Mouse (Mus musculus) layer of hippocampus, postnatal 36 days (tissue): ENCODE data around the gene Klk6. TPM values are rescaled to one million over a fixed set of nuclear protein-coding genes. Genes with fewer than 3 reads are reported as not detected.
A peak's percentile ranks its signal among the peaks of the same experiment; 100 is the strongest.

Source experiments
- DNase-seq, 2 experiments: peaks; one replicate each; pipeline ENCODE4 v3.0.0; 2022
- total RNA-seq, 2 experiments: library from RNA; stranded (reverse); gene quantifications; 2 replicates each; pipeline ENCODE4 v1.2.3; 2021

The Klk6 gene
- total RNA-seq, 2 experiments from 2014 or later: 0.87 TPM; not detected in 1

DNA sequence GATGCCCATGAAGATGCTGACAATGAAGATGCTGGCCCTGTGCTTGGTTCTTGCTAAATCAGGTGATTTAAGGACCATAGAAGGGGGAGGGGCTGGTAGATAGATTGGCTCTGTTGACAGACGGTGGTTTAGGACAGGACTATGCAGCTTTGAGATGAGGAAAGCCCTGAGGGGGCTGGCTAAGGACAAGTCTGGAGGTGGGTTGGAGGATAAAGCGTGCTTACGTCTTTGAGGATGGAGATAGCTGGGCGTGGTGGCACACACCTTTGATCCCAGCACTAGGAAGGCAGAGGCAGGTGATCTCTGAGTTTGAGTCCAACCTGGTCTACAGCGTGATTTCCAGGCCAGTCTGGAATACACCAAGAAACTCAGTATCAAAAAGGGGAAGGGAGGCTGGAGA lies 1.8 kb downstream of the Klk6 start:
- DNase-seq: no peak

- DNase-seq: no peak
Measured at GRCm38 (mm10) chr7:43827706-43828105, 3.4 kb downstream of the Klk6 start.

GRCm38 (mm10) chr7:43829006-43829405 lies 4.7 kb downstream of the Klk6 start:
- DNase-seq: no peak

- no peak for DNase-seq
Measured at GRCm38 (mm10) chr7:43841701-43842100, 17.4 kb downstream of the Klk6 start, which contains the start of gene Klk5. Gene Klk5, plus strand, starts transcription at chr7:43841971.

DNA sequence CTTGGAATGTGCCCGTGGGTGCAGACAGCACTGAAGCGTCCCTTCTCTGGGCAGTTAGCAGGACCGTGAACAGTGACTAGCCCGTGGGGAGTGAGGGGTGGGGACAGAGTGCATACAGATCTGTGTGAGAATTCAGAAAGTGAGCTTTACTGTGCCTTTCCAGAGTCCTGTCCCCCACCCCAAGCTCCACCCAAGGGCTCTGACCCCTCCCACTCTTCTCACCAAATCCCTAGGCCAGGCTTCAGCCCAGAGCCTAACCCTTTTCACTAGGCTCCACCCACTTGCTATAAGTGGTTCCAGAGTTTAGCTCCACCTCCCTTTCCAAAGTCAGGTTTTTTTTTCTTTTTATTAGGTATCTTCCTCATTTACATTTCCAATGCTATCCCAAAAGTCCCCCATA lies 19.5 kb downstream of the Klk6 start:
- no peak for DNase-seq

GRCm38 (mm10) chr7:43851616-43852015 lies 27.3 kb downstream of the Klk6 start:
- no peak for DNase-seq

DNA sequence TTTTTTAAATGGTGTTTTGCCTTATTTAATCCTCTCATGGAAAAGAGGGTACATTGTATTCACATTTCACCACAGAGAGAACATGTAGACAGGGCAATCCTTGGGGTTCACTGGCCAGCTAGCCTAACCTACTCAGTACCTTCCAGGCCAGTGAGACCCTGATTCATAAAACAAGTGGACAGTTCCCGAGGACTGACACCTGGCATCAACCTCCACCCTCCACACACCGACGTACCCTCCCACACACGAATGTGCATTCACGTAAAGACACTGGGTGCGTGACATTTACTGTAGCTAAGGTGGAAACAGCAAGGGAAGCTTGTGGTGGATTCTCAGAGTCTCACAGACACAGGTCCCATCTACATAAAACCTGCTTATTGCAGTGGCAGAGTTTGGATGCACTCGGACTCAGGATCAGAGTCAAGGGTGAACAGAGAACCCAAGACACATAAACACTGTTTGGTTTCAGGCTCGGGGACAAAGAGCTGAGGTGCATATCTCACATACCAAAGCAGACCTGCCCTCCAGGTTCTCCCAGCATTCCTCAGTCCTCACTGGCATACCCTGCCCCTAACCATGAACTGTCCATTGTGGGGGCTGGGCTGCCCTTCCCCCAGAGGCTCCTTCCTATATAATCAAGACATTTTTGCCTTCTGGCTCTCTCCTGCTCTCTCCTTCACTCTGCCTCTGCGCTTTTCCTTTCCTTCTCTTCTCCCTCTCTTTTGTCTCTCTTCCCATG lies 30.5 kb downstream of the Klk6 start:
- no peak for DNase-seq

- DNase-seq: no peak
Measured at GRCm38 (mm10) chr7:43855709-43856108, 31.4 kb downstream of the Klk6 start.

GRCm38 (mm10) chr7:43856307-43856706 lies 32.0 kb downstream of the Klk6 start:
- DNase-seq: no peak

GRCm38 (mm10) chr7:43857501-43857900 lies 33.2 kb downstream of the Klk6 start:
- DNase-seq: no peak

DNA sequence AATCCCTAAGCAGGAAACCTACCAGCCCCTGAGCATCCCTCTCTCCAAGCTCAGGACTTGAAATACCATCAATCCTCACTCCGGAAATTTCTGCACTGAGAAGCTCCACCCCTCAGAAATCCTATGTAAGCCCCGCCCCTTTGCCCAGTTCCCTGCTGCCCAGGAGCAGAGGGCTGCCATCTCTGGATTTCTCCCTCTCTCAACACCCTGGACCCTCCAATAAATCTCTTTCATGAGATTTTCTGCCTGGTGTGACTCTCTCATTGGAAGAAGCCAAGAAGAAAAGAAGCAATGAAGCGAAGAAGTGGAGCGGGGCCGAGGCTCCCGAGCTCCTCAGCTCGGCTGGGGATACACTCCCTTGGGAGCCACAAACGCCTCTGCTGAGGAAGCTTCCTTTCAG lies 36.1 kb downstream of the Klk6 start:
- DNase-seq: no peak

DNA sequence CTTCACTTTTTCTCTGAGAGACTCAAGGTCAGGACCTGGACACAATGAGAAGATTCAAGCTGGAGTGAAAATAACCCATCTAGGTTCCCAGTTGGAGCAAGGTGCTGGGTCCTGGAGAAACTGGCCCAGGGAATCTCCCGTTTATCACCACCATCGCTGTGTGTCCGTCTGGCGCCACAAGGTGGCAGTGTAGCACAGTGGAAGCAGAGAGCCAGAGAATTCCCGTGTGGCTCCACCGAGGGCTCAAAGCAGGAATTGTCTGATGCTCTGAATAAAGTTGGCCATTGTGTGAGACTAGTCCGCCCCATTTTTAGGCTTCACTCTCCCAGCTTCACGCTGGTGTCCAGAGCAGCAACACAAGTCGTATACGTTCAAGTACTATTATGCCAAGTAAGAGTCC lies 48.9 kb downstream of the Klk6 start:
- DNase-seq: peak; percentile 62 to 66

GRCm38 (mm10) chr7:43873674-43874073 lies 49.4 kb downstream of the Klk6 start:
- DNase-seq: no peak

- DNase-seq: no peak
Measured at GRCm38 (mm10) chr7:43874868-43875375, 50.6 kb downstream of the Klk6 start.

- no peak for DNase-seq
Measured at GRCm38 (mm10) chr7:43876444-43876843, 52.1 kb downstream of the Klk6 start.

GRCm38 (mm10) chr7:43878281-43878680 lies 54.0 kb downstream of the Klk6 start:
- DNase-seq: no peak

- no peak for DNase-seq
Measured at GRCm38 (mm10) chr7:43880912-43881311, 56.6 kb downstream of the Klk6 start, which contains the start of gene Klk4. Gene Klk4, plus strand, starts transcription at chr7:43881160.

Other genes with a start within 250 kb of the Klk6 start
- 10 to 100 TPM; 22.0 to 22.1 TPM for gene Zfp719, start 244.9 kb upstream of the Klk6 start, total RNA-seq
- under 1 TPM; 0.15 to 0.20 TPM for gene Zfp819, start 217.3 kb upstream of the Klk6 start, total RNA-seq
- under 1 TPM in 1 of 2 experiments, not detected in 1; 0.25 TPM for gene Ceacam18, start 189.8 kb upstream of the Klk6 start, total RNA-seq
- gene Siglece, start 164.3 kb upstream of the Klk6 start, total RNA-seq: 1 to 10 TPM in 1 of 2 experiments, under 1 TPM in 1; 0.83 to 1.4 TPM
- gene Ctu1, start 152.5 kb upstream of the Klk6 start, total RNA-seq: 10 to 100 TPM; 11.7 to 11.8 TPM
- gene Klk14, start 134.1 kb upstream of the Klk6 start, total RNA-seq: not detected
- gene Klk13, start 111.9 kb upstream of the Klk6 start, total RNA-seq: not detected
- not detected for gene Klk12, start 55.6 kb upstream of the Klk6 start, total RNA-seq
- not detected for gene Klk11, start 49.9 kb upstream of the Klk6 start, total RNA-seq
- under 1 TPM; 0.83 to 1.00 TPM for gene Klk10, start 43.5 kb upstream of the Klk6 start, total RNA-seq
- not detected for gene Klk9, start 32.6 kb upstream of the Klk6 start, total RNA-seq
- 10 to 100 TPM; 25.4 to 31.7 TPM for gene Klk8, start 26.9 kb upstream of the Klk6 start, total RNA-seq
- under 1 TPM; 0.38 to 0.47 TPM for gene Klk7, start 13.2 kb upstream of the Klk6 start, total RNA-seq
- not detected for gene Klk5, start 17.5 kb downstream of the Klk6 start, total RNA-seq
- not detected for gene Klk4, start 56.7 kb downstream of the Klk6 start, total RNA-seq
- not detected for gene Klk15, start 109.2 kb downstream of the Klk6 start, total RNA-seq
- gene Klk1b8, start 126.2 kb downstream of the Klk6 start, total RNA-seq: not detected
- gene Klk1b1, start 142.3 kb downstream of the Klk6 start, total RNA-seq: not detected
- gene Klk1b9, start 151.6 kb downstream of the Klk6 start, total RNA-seq: not detected
- not detected for gene Klk1b11, start 171.4 kb downstream of the Klk6 start, total RNA-seq
- not detected for gene Klk1b26, start 187.7 kb downstream of the Klk6 start, total RNA-seq
- gene Klk1b27, start 227.8 kb downstream of the Klk6 start, total RNA-seq: not detected